Mouse (Mus musculus) megakaryocyte, embryonic 14.5 days (primary cell): ENCODE measurements at regions not wholly inside any gene's neighbourhood (a gene's known extent, or its start where the extent isn't known, plus 50 kb on each side); places are given as distances from the start of the nearest gene placed in this dataset.

Source experiments
- FLI1 ChIP-seq: IDR thresholded peaks from 2 replicates; pipeline ENCODE4 v1.6.1; 2012; ENCODE audit warnings: low read length, inconsistent platforms, mixed read lengths
- GATA1 ChIP-seq: IDR thresholded peaks from 3 replicates; pipeline ENCODE4 v1.6.1; 2012; ENCODE audit warnings: mixed read lengths, low read length, inconsistent platforms, borderline replicate concordance

DNA sequence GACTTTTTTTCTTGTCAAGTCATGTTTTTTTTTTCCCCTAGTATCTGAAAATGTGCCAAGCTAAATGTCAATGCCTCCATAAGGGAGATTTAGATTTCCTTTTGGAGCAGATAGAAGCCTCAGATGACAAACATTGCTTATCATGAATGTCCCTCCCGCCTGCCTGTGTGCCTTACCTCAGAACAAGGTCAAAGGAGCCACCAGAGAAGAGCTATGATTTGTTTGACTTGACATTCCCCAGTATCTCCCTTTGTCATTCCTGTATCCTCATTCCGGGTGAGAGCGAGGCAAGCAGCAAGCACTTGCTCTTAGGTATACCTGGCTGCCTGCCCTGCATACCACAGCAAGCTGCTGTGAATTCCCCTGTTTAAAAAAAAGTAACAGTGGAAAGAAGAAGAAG, 246.9 kb upstream of the Usp25 start:
- TF ChIP-seq GATA1 = no peak
- no peak for TF ChIP-seq FLI1
